Mouse (Mus musculus): ENCODE results near the gene Ubtd1.

DNA sequence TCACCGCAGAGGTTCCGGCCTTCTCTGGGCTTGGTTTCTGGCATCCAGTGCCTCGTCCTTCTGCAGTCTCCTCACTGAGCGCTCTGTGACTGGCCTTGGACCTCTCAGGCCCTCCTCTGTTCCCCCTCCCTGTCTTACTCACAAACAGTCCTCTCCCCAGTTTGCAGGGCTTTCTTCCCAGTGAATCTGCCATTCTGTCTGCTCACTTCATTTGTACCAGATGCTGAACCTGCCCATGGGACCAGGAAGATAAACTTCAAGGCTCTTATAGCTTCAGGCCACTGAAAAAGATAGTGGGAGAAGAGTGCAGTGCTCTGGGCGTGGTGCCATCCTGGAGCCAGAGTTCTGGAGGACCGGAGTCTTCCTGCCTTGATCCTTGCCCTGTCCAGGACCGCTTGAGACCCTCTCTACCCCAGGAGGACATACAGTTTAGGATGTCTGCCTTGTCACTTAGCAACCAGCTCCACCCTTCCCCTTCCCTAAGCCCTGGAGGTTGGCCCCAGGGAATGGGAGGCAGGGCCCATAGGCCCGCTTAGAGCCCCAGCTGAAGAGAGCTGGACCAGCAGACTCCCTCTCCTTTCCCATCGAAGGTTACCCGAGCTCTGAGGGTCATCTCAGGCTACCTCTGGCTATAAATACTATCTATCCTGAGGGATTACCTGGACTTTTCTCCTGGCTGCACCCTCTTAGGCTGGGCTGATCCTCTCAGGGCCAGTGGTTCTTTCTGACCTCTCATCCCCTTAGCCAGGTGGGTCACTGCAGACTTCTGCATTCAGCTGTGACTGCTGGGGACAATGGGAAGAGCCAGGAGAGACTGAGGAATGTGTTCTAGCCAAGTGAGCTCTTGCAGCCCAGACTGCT, 40.3 kb downstream of the Ubtd1 start:
- TF ChIP-seq POLR2A (IDR thresholded peaks at IDR 0.05; ENCODE audit: insufficient read depth, low read length): no peak
- TF ChIP-seq CTCF (IDR thresholded peaks at IDR 0.05; ENCODE audit: low read depth, low read length): no peak

Data from ES-Bruce4 (cell line).